In genomic region chr2:148751893-148752813, GRCm38 (mm10) we compare ENCODE assay signal across 9 mouse cellular contexts. TPM values are rescaled to one million over a fixed set of nuclear protein-coding genes. Genes with fewer than 3 reads are reported as not detected.
DNase-seq lines count a peak whose midpoint lies in the region; ATAC-seq and TF ChIP-seq lines count a peak whose summit lies in the region.
"Had no signal": no experiment of that assay in that cellular context is flagged by ENCODE, and none has a peak within 500 bp of the region (broad histone marks: within the 10 kb centered on the region; RNA-seq: fewer than 3 reads in every experiment).

No protein-coding gene starts in this region.

- peak; percentile 70 for DNase-seq in brain, embryonic 18.5 days (ENCODE audit: low read depth, low spot score)
- DNase-seq in kidney, postnatal 10 days: peak; percentile 82
- peak; percentile 55 for DNase-seq in liver, embryonic 11.5 days (ENCODE audit: low spot score)
- peak; percentile 90 for DNase-seq in splenic B cell, adult 2 months (ENCODE audit: low read depth, low spot score)

- peak overlapping the region; percentile 53; the same call in 1 of the 2 replicates for H3K9ac ChIP-seq in heart, embryonic 13.5 days
- H3K9ac ChIP-seq in liver, embryonic 11.5 days (ENCODE audit: low read depth, low read length): no peak overlapping the region

- H3K4me3 ChIP-seq in erythroblast, embryonic 14.5 days (replicated peaks): peak overlapping the region; percentile 25
- peak overlapping the region; percentile 44 for H3K4me3 ChIP-seq in heart, embryonic 13.5 days
- peak overlapping the region; percentile 31 for H3K4me3 ChIP-seq in liver, embryonic 11.5 days (ENCODE audit: low read depth, low read length)
- peak overlapping the region; percentile 9 for H3K4me3 ChIP-seq in myocyte

- no peak overlapping the region for H3K27ac ChIP-seq in heart, embryonic 13.5 days (replicated peaks)
- no peak overlapping the region for H3K27ac ChIP-seq in liver, embryonic 11.5 days (ENCODE audit: low read depth, low read length)

- no peak overlapping the region for H3ac ChIP-seq in myocyte (ENCODE audit: control insufficient read depth, insufficient read length)

- 17% methylated on average over 15 of the region's 15 CpGs for WGBS in heart, embryonic 13.5 days
- 16% methylated on average over 15 of the region's 15 CpGs for WGBS in liver, embryonic 11.5 days

- TF ChIP-seq POLR2A in myocyte (IDR thresholded peaks at IDR 0.05; ENCODE audit: insufficient read length, low read depth): no peak

- H3K36me3 ChIP-seq in erythroblast, embryonic 14.5 days (ENCODE audit: control insufficient read depth): no peaks in the 10 kb centered on the region
- no peaks in the 10 kb centered on the region for H3K36me3 ChIP-seq in heart, embryonic 13.5 days
- H3K36me3 ChIP-seq in liver, embryonic 11.5 days (ENCODE audit: control insufficient read depth, insufficient read depth, low read length): no peaks in the 10 kb centered on the region
- H3K36me3 ChIP-seq in myocyte (ENCODE audit: control insufficient read depth, insufficient read depth): no peaks in the 10 kb centered on the region
- H3K36me3 ChIP-seq in splenic B cell, adult 2 months (ENCODE audit: control insufficient read depth, insufficient read depth, low read length, poor library complexity, severe bottlenecking): no peaks in the 10 kb centered on the region

- peaks cover 2% of the 10 kb centered on the region; the same call in 1 of the 2 replicates for H3K4me1 ChIP-seq in erythroblast, embryonic 14.5 days (ENCODE audit: control insufficient read depth)
- no peaks in the 10 kb centered on the region for H3K4me1 ChIP-seq in heart, embryonic 13.5 days
- H3K4me1 ChIP-seq in liver, embryonic 11.5 days (replicated peaks; ENCODE audit: control insufficient read depth, insufficient read depth, low read length): no peaks in the 10 kb centered on the region

- peak overlapping the region; percentile 76 for H3K4me2 ChIP-seq in heart, embryonic 13.5 days
- peak overlapping the region; percentile 67 for H3K4me2 ChIP-seq in liver, embryonic 11.5 days
- peak overlapping the region; percentile 76 for H3K4me2 ChIP-seq in myocyte (ENCODE audit: low read depth)

- ATAC-seq in CD4-positive, CD25-positive, alpha-beta regulatory T cell, adult 4 months: peak; percentile 92
- no peak for ATAC-seq in heart, embryonic 13.5 days (ENCODE audit: extremely low read depth, insufficient number of reproducible peaks, low FRiP score, low TSS enrichment)
- peak; percentile 76 for ATAC-seq in liver, embryonic 11.5 days (replicated peaks; ENCODE audit: low FRiP score)

- H3K79me2 ChIP-seq in myocyte (ENCODE audit: control insufficient read depth, insufficient read depth): no peaks in the 10 kb centered on the region

- H3K27me3 ChIP-seq in erythroblast, embryonic 14.5 days (ENCODE audit: control insufficient read depth): no peaks in the 10 kb centered on the region
- peaks cover 13% of the 10 kb centered on the region for H3K27me3 ChIP-seq in heart, embryonic 13.5 days (replicated peaks)
- no peaks in the 10 kb centered on the region for H3K27me3 ChIP-seq in liver, embryonic 11.5 days (replicated peaks; ENCODE audit: control insufficient read depth, insufficient read depth, low read length)
- H3K27me3 ChIP-seq in myocyte (ENCODE audit: control insufficient read depth, insufficient read depth, insufficient read length): no peaks in the 10 kb centered on the region
- no peaks in the 10 kb centered on the region for H3K27me3 ChIP-seq in splenic B cell, adult 2 months (ENCODE audit: control insufficient read depth, insufficient read depth, low read length, poor library complexity, severe bottlenecking)

- H3K9me3 ChIP-seq in erythroblast, embryonic 14.5 days (ENCODE audit: control insufficient read depth, low read length): no peaks in the 10 kb centered on the region
- H3K9me3 ChIP-seq in heart, embryonic 13.5 days: no peaks in the 10 kb centered on the region
- no peaks in the 10 kb centered on the region for H3K9me3 ChIP-seq in liver, embryonic 11.5 days (ENCODE audit: control insufficient read depth, low read length)

TF ChIP-seq in myocyte, 11 proteins besides CTCF, POLR2A, EP300 and RAD21:
- TF ChIP-seq MYOG (IDR thresholded peaks at IDR 0.05; ENCODE audit: control insufficient read depth in 1 of 3, insufficient read depth in 1 of 3, insufficient read length in 2 of 3, low read depth in 2 of 3) (no peak), MAX (IDR thresholded peaks at IDR 0.05; ENCODE audit: low read depth) (no peak), CEBPB (IDR thresholded peaks at IDR 0.05; ENCODE audit: insufficient read depth, poor library complexity, severe bottlenecking) (no peak), USF1 (IDR thresholded peaks at IDR 0.05; ENCODE audit: low read depth) (no peak), REST (IDR thresholded peaks at IDR 0.05; ENCODE audit: insufficient read depth, insufficient read length) (no peak), MYOD1 (IDR thresholded peaks at IDR 0.05; ENCODE audit: control insufficient read depth in 1 of 3, insufficient read length in 2 of 3, low read depth in 2 of 3) (no peak)

RNA-seq across cellular contexts. Expression of gene Cstl1, which starts 2.0 kb away (rescaled TPM):
- polyA plus RNA-seq in CD4-positive, CD25-positive, alpha-beta regulatory T cell, adult 4 months (2017; shearing (Covaris generic)): not detected
- polyA plus RNA-seq in erythroblast, embryonic 14.5 days (2012): not detected in 2 replicates
- not detected in 2 replicates for polyA plus RNA-seq in heart, embryonic 13.5 days (2015; fragmentation: Nextera tagmentation; extraction: Ambion mirVana)
- not detected in 2 replicates for polyA plus RNA-seq in liver, embryonic 11.5 days (2014; fragmentation: Nextera tagmentation; extraction: Ambion mirVana)
- polyA plus RNA-seq in myocyte (2012; fragmentation: generic; extraction: Trizol): 0.07 TPM

RNA-seq across cellular contexts. Expression of gene Cst11, which starts 19.1 kb away (rescaled TPM):
- polyA plus RNA-seq in CD4-positive, CD25-positive, alpha-beta regulatory T cell, adult 4 months (2017; shearing (Covaris generic)): not detected
- not detected in 2 replicates for polyA plus RNA-seq in erythroblast, embryonic 14.5 days (2012)
- not detected in 2 replicates for polyA plus RNA-seq in heart, embryonic 13.5 days (2015; fragmentation: Nextera tagmentation; extraction: Ambion mirVana)
- polyA plus RNA-seq in liver, embryonic 11.5 days (2014; fragmentation: Nextera tagmentation; extraction: Ambion mirVana): not detected in 2 replicates
- polyA plus RNA-seq in myocyte (2012; fragmentation: generic; extraction: Trizol): not detected

RNA-seq across cellular contexts. Expression of gene Napb, which starts 19.9 kb away (rescaled TPM):
- 1 to 10 TPM; 1.2 TPM for polyA plus RNA-seq in CD4-positive, CD25-positive, alpha-beta regulatory T cell, adult 4 months (2017; shearing (Covaris generic))
- not detected in 2 replicates for polyA plus RNA-seq in erythroblast, embryonic 14.5 days (2012)
- 2.2 and 2.4 TPM in 2 replicates for polyA plus RNA-seq in heart, embryonic 13.5 days (2015; fragmentation: Nextera tagmentation; extraction: Ambion mirVana)
- 1.4 and 1.5 TPM in 2 replicates for polyA plus RNA-seq in liver, embryonic 11.5 days (2014; fragmentation: Nextera tagmentation; extraction: Ambion mirVana)
- polyA plus RNA-seq in myocyte (2012; fragmentation: generic; extraction: Trizol): 2.3 TPM

RNA-seq across cellular contexts. Expression of gene 8030411F24Rik, which starts 29.7 kb away (rescaled TPM):
- not detected for polyA plus RNA-seq in CD4-positive, CD25-positive, alpha-beta regulatory T cell, adult 4 months (2017; shearing (Covaris generic))
- not detected in 2 replicates for polyA plus RNA-seq in erythroblast, embryonic 14.5 days (2012)
- polyA plus RNA-seq in heart, embryonic 13.5 days (2015; fragmentation: Nextera tagmentation; extraction: Ambion mirVana): not detected in 2 replicates
- not detected in 2 replicates for polyA plus RNA-seq in liver, embryonic 11.5 days (2014; fragmentation: Nextera tagmentation; extraction: Ambion mirVana)
- polyA plus RNA-seq in myocyte (2012; fragmentation: generic; extraction: Trizol): not detected
- polyA plus RNA-seq: gonadal fat pad, adult 2 months had no signal

RNA-seq across cellular contexts. Expression of gene Cst12, which starts 37.0 kb away (rescaled TPM):
- polyA plus RNA-seq in CD4-positive, CD25-positive, alpha-beta regulatory T cell, adult 4 months (2017; shearing (Covaris generic)): not detected
- not detected in 2 replicates for polyA plus RNA-seq in erythroblast, embryonic 14.5 days (2012)
- polyA plus RNA-seq in heart, embryonic 13.5 days (2015; fragmentation: Nextera tagmentation; extraction: Ambion mirVana): not detected in 2 replicates
- polyA plus RNA-seq in liver, embryonic 11.5 days (2014; fragmentation: Nextera tagmentation; extraction: Ambion mirVana): not detected in 2 replicates
- polyA plus RNA-seq in myocyte (2012; fragmentation: generic; extraction: Trizol): not detected
